Mouse (Mus musculus) lung, embryonic 15.5 days (tissue): ENCODE measurements around the gene Palm2. TPM values are rescaled to one million over a fixed set of nuclear protein-coding genes. Genes with fewer than 3 reads are reported as not detected.

Experiments
- ATAC-seq: fragments of 200-750 bp; cut with Nextera tagmentation; 2 replicates; pipeline ENCODE4 v1.8.0; 2017; ENCODE audit warnings: moderate number of reproducible peaks, borderline replicate concordance; ENCODE audit not compliant: low FRiP score, low TSS enrichment; ENCODE audit errors: extremely low read depth
- H3K27ac ChIP-seq: fragments of 300-500 bp; sonication (generic); 2 replicates; pipeline ENCODE4 v1.5.1; 2015; ENCODE audit warnings: moderate library complexity, mild to moderate bottlenecking, inconsistent platforms
- H3K27me3 ChIP-seq: fragments of 300-500 bp; sonication (generic); 2 replicates; pipeline ENCODE4 v1.6.1; 2015; ENCODE audit warnings: inconsistent platforms
- H3K36me3 ChIP-seq: fragments of 300-500 bp; sonication (generic); 2 replicates; pipeline ENCODE4 v1.6.1; 2015; ENCODE audit warnings: inconsistent platforms
- H3K4me1 ChIP-seq: fragments of 300-500 bp; sonication (generic); 2 replicates; pipeline ENCODE4 v1.6.1; 2015; ENCODE audit warnings: inconsistent platforms
- H3K4me2 ChIP-seq: fragments of 300-500 bp; sonication (generic); 2 replicates; pipeline ENCODE4 v1.6.1; 2015; ENCODE audit warnings: inconsistent platforms, mild to moderate bottlenecking, moderate library complexity
- H3K4me3 ChIP-seq: fragments of 300-500 bp; sonication (generic); 2 replicates; pipeline ENCODE4 v1.5.1; 2015; ENCODE audit warnings: mild to moderate bottlenecking, inconsistent platforms
- H3K9ac ChIP-seq: fragments of 300-500 bp; sonication (generic); 2 replicates; pipeline ENCODE4 v1.6.1; 2015; ENCODE audit warnings: inconsistent platforms
- H3K9me3 ChIP-seq: fragments of 300-500 bp; sonication (generic); 2 replicates; pipeline ENCODE4 v1.6.1; 2016; ENCODE audit warnings: inconsistent platforms
- WGBS: fragments of 180-500 bp; shearing (Covaris S2); methylation state at CpG from one replicate; pipeline ENCODE4 v1.1.7; 2015; 5-methylcytosine and 5-hydroxymethylcytosine counted together
- polyA plus RNA-seq: library from polyadenylated mRNA; unstranded; fragments of >200 nt; fragmentation: Nextera tagmentation; extraction: Ambion mirVana; gene quantifications from 2 replicates; pipeline ENCODE4 v1.2.1, GENCODE M21; 2015

The Palm2 gene
- polyA plus RNA-seq, 1 experiment from 2014 or later, result 8.0 TPM

- Histone ChIP-seq H3K9ac (no peak overlapping the region), H3K27me3 (no peaks in the 10 kb centered on the region), H3K4me3 (no peak overlapping the region), H3K36me3 (no peaks in the 10 kb centered on the region), H3K4me2 (no peak overlapping the region), H3K27ac (no peak overlapping the region), H3K9me3 (no peaks in the 10 kb centered on the region), H3K4me1 (peaks cover 4% of the 10 kb centered on the region)
- ATAC-seq, result no peak
- WGBS, result 85% methylated on average over 5 of the region's 5 CpGs
Observed at GRCm38 (mm10) chr4:57626921-57627320, 192.9 kb downstream of the Palm2 start.

GRCm38 (mm10) chr4:57632386-57632785, 198.3 kb downstream of the Palm2 start:
- Histone ChIP-seq H3K9me3 (no peaks in the 10 kb centered on the region), H3K4me3 (no peak overlapping the region), H3K4me1 (peaks cover 21% of the 10 kb centered on the region), H3K36me3 (no peaks in the 10 kb centered on the region), H3K27ac (no peak overlapping the region), H3K4me2 (no peak overlapping the region), H3K27me3 (no peaks in the 10 kb centered on the region), H3K9ac (no peak overlapping the region)
- 87% methylated on average over 5 of the region's 5 CpGs for WGBS
- ATAC-seq, result no peak

- Histone ChIP-seq H3K9me3 (no peaks in the 10 kb centered on the region), H3K4me3 (no peak overlapping the region), H3K27me3 (no peaks in the 10 kb centered on the region), H3K9ac (no peak overlapping the region), H3K36me3 (no peaks in the 10 kb centered on the region), H3K4me1 (peaks cover 23% of the 10 kb centered on the region), H3K27ac (no peak overlapping the region), H3K4me2 (no peak overlapping the region)
- no peak for ATAC-seq
- WGBS, result 91% methylated on average over 7 of the region's 7 CpGs
Observed at GRCm38 (mm10) chr4:57633052-57633451, 199.0 kb downstream of the Palm2 start.

DNA sequence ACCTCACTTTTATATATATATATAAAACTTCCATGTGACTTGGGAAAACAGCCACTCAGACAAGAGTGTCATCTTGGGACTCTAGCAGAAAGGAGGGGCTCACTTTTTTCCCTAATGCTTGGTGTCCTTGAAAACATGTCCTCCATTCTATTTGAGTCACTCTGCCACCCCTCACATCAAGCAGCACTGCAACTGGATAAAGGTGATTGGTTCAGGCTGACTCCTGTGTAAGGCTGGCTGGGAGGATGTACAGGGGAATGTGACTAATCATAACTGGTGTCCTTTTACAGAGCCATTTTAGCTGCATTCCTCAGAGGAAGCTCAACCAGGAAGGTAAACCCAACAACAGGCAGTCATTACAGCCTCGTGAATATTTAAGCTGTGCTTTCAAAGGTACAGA, 200.9 kb downstream of the Palm2 start:
- Histone ChIP-seq H3K36me3 (no peaks in the 10 kb centered on the region), H3K27ac (no peak overlapping the region), H3K27me3 (no peaks in the 10 kb centered on the region), H3K9me3 (no peaks in the 10 kb centered on the region), H3K4me2 (no peak overlapping the region), H3K4me1 (peaks cover 31% of the 10 kb centered on the region), H3K4me3 (no peak overlapping the region), H3K9ac (no peak overlapping the region)
- 51% methylated on average over 1 of the region's 1 CpGs for WGBS
- ATAC-seq, result no peak

- no peak overlapping the region for H3K27ac ChIP-seq
- H3K4me1 ChIP-seq, result peaks cover 30% of the 10 kb centered on the region
- no peak for ATAC-seq
- H3K36me3 ChIP-seq, result no peaks in the 10 kb centered on the region
- 48% methylated on average over 9 of the region's 9 CpGs for WGBS
- H3K27me3 ChIP-seq, result no peaks in the 10 kb centered on the region
- H3K4me3 ChIP-seq, result no peak overlapping the region
- H3K9me3 ChIP-seq, result no peaks in the 10 kb centered on the region
- H3K4me2 ChIP-seq, result no peak overlapping the region
- H3K9ac ChIP-seq, result no peak overlapping the region
Observed at GRCm38 (mm10) chr4:57636782-57637482, 202.9 kb downstream of the Palm2 start.

GRCm38 (mm10) chr4:57637636-57638386, 203.8 kb downstream of the Palm2 start:
- Histone ChIP-seq H3K9ac (no peak overlapping the region; the same call in 1 of the 2 replicates), H3K4me2 (peak overlapping the region; percentile 50), H3K27ac (no peak overlapping the region), H3K27me3 (no peaks in the 10 kb centered on the region), H3K4me1 (peaks cover 30% of the 10 kb centered on the region), H3K4me3 (peak overlapping the region; percentile 15; the same call in 1 of the 2 replicates), H3K9me3 (no peaks in the 10 kb centered on the region), H3K36me3 (no peaks in the 10 kb centered on the region)
- ATAC-seq, result no peak
- WGBS, result 23% methylated on average over 24 of the region's 24 CpGs

GRCm38 (mm10) chr4:57638941-57639340, 204.9 kb downstream of the Palm2 start:
- no peaks in the 10 kb centered on the region for H3K27me3 ChIP-seq
- no peaks in the 10 kb centered on the region for H3K9me3 ChIP-seq
- H3K4me1 ChIP-seq, result peaks cover 27% of the 10 kb centered on the region
- no peak overlapping the region for H3K4me2 ChIP-seq
- no peak overlapping the region for H3K4me3 ChIP-seq
- 78% methylated on average over 9 of the region's 9 CpGs for WGBS
- no peak for ATAC-seq
- no peak overlapping the region for H3K9ac ChIP-seq
- no peaks in the 10 kb centered on the region for H3K36me3 ChIP-seq
- no peak overlapping the region for H3K27ac ChIP-seq

DNA sequence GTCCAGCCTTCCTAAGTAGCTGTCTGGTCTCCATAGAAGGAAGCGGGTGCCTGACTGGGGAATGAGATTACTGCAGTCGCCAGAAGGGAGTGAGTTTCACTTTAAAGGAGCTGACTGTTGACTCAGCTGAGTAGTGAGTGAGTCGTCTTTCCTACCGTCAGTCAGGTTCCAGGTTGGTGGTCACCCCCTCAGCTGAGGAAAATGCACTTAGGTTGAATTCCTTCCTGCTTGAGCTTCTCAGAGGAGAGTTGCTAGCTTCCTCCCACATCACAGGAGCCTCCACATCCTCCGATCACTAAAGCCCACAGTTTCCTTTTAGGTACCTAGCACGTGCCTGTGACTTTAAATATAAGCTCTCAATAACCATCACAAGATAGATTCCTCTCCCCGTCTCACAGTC, 206.2 kb downstream of the Palm2 start:
- no peak overlapping the region for H3K9ac ChIP-seq
- no peaks in the 10 kb centered on the region for H3K27me3 ChIP-seq
- H3K36me3 ChIP-seq, result no peaks in the 10 kb centered on the region
- H3K9me3 ChIP-seq, result no peaks in the 10 kb centered on the region
- peaks cover 27% of the 10 kb centered on the region for H3K4me1 ChIP-seq
- no peak for ATAC-seq
- no peak overlapping the region for H3K4me3 ChIP-seq
- no peak overlapping the region for H3K27ac ChIP-seq
- WGBS, result 31% methylated on average over 7 of the region's 7 CpGs
- H3K4me2 ChIP-seq, result peak overlapping the region; percentile 1; the same call in 1 of the 2 replicates

- no peaks in the 10 kb centered on the region for H3K9me3 ChIP-seq
- H3K27ac ChIP-seq, result no peak overlapping the region
- 92% methylated on average over 3 of the region's 3 CpGs for WGBS
- no peak overlapping the region for H3K4me3 ChIP-seq
- H3K4me2 ChIP-seq, result no peak overlapping the region
- peaks cover 27% of the 10 kb centered on the region for H3K4me1 ChIP-seq
- no peaks in the 10 kb centered on the region for H3K36me3 ChIP-seq
- no peak overlapping the region for H3K9ac ChIP-seq
- H3K27me3 ChIP-seq, result no peaks in the 10 kb centered on the region
- no peak for ATAC-seq
Observed at GRCm38 (mm10) chr4:57640971-57641370, 206.9 kb downstream of the Palm2 start.

GRCm38 (mm10) chr4:57650994-57651393, 216.9 kb downstream of the Palm2 start:
- no peak for ATAC-seq
- Histone ChIP-seq H3K27me3 (no peaks in the 10 kb centered on the region), H3K27ac (no peak overlapping the region), H3K9me3 (no peaks in the 10 kb centered on the region), H3K9ac (no peak overlapping the region), H3K4me1 (no peaks in the 10 kb centered on the region), H3K36me3 (peaks cover 22% of the 10 kb centered on the region; the same call in 1 of the 2 replicates), H3K4me2 (no peak overlapping the region), H3K4me3 (no peak overlapping the region)
- 67% methylated on average over 1 of the region's 1 CpGs for WGBS

DNA sequence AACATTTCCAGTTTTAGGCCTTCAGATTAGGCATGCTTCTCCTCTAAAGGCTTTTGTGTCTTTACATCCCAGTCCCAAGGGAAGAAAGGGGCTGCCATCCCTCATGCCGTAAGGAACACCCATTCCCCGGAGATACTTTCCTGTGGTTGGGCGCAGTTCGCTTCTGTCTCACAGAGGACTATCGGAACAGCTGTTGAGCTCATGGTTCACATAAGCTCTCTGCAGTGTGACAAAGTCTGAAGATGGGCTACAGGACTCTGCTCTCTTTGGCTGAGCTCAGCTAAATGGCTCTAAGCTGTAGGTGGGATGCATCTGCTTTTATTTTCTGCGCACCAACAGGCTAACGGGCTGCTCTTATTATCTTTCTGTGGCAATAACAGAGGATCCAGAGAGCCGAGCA, 217.5 kb downstream of the Palm2 start:
- H3K9me3 ChIP-seq, result no peaks in the 10 kb centered on the region
- H3K4me1 ChIP-seq, result no peaks in the 10 kb centered on the region
- H3K36me3 ChIP-seq, result peaks cover 25% of the 10 kb centered on the region; the same call in 1 of the 2 replicates
- H3K4me3 ChIP-seq, result no peak overlapping the region
- no peak for ATAC-seq
- no peak overlapping the region for H3K27ac ChIP-seq
- H3K4me2 ChIP-seq, result no peak overlapping the region
- 88% methylated on average over 8 of the region's 8 CpGs for WGBS
- no peaks in the 10 kb centered on the region for H3K27me3 ChIP-seq
- no peak overlapping the region for H3K9ac ChIP-seq

GRCm38 (mm10) chr4:57652185-57652904, 218.3 kb downstream of the Palm2 start:
- no peak overlapping the region for H3K4me2 ChIP-seq
- no peak overlapping the region for H3K4me3 ChIP-seq
- H3K27me3 ChIP-seq, result no peaks in the 10 kb centered on the region
- H3K9me3 ChIP-seq, result no peaks in the 10 kb centered on the region
- ATAC-seq, result no peak
- no peak overlapping the region for H3K9ac ChIP-seq
- H3K36me3 ChIP-seq, result peaks cover 25% of the 10 kb centered on the region; the same call in 1 of the 2 replicates
- 81% methylated on average over 5 of the region's 5 CpGs for WGBS
- no peak overlapping the region for H3K27ac ChIP-seq
- no peaks in the 10 kb centered on the region for H3K4me1 ChIP-seq
